Mouse (Mus musculus): ENCODE measurements around the gene Cox18. TPM values are rescaled to one million over a fixed set of nuclear protein-coding genes. Genes with fewer than 3 reads are reported as not detected.

Cox18 gene
- polyA plus RNA-seq, 1 experiment, result 31.1 TPM

DNA sequence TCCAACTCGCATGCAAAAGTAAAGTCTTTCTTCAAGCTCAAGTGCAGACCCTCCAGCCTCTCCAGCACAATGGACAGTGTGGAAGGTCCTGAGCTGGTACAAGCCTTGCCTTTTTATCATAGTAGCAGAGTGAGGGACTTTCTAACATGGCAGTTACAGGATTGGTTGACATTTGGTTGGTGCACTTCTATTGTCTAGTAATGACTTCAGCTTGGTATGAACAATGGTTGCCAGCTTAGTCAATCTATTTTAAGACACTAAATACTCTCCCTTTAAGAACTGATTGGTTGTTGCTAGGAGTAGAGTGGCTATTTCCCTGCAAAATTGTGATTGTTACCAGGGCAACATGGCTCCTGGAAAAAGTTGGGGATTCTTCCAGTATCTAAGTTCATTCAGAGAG, 45.7 kb downstream of the Cox18 start:
- Histone ChIP-seq H3ac (ENCODE audit: control insufficient read depth, insufficient read length, low read depth) (no peak overlapping the region), H3K79me2 (ENCODE audit: control insufficient read depth, insufficient read depth) (no peaks in the 10 kb centered on the region), H3K27me3 (ENCODE audit: control insufficient read depth, insufficient read depth, insufficient read length) (no peaks in the 10 kb centered on the region), H3K79me3 (ENCODE audit: low read depth) (no peaks in the 10 kb centered on the region), H3K4me3 (ENCODE audit: insufficient read depth, poor library complexity, severe bottlenecking) (no peak overlapping the region), H3K36me3 (ENCODE audit: control insufficient read depth, insufficient read depth) (no peaks in the 10 kb centered on the region)
- TF ChIP-seq FOSL1 (IDR thresholded peaks at IDR 0.05; ENCODE audit: insufficient read depth, low read length, poor library complexity, severe bottlenecking), result no peak

Other genes starting within 250 kb of the Cox18 start
- gene Ankrd17, start 142.6 kb upstream of the Cox18 start, polyA plus RNA-seq (2012; fragmentation: generic; extraction: Trizol), result 16.0 TPM
- 0.28 TPM for gene Gm9958, start 143.2 kb upstream of the Cox18 start, polyA plus RNA-seq (2012; fragmentation: generic; extraction: Trizol)
- gene Alb, start 236.9 kb upstream of the Cox18 start, polyA plus RNA-seq (2012; fragmentation: generic; extraction: Trizol), result not detected